Mouse (Mus musculus): ENCODE results near the gene Gbf1. TPM values are rescaled to one million over a fixed set of nuclear protein-coding genes. Genes with fewer than 3 reads are reported as not detected.
"Not testable (repeated sequence)": the region's sequence is repeated elsewhere in the genome, so short reads cannot be mapped to it uniquely, and the experiment has no call there.

The Gbf1 gene
- polyA plus RNA-seq, 1 experiment = 457 TPM

DNA sequence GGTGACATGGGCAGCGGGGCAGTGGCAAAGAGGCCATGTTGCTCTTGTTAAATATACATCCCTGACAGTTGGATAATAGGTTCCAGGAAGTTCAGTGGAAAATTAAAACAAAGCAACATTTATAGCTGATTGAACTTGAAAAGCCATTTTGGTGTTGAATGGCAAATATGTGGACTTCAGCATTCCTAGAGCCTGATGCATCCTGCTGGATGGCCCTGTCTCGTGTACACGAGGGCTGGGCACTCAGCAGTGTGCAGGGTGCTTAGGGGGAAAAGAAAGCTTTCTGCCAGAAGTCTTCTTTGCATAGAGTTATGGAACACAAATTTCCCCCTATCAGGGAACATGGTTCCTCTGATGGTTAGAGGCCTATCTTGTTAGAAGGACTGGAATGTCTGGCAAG lies 63.1 kb downstream of the Gbf1 start:
- no peak overlapping the region for H3K4me3 ChIP-seq (replicated peaks)
- no peaks in the 10 kb centered on the region for H3K27me3 ChIP-seq (replicated peaks)
- H3K4me1 ChIP-seq = peaks cover 18% of the 10 kb centered on the region
- TF ChIP-seq FLI1 (IDR thresholded peaks at IDR 0.05; ENCODE audit: low read length) = no peak
- no peak for TF ChIP-seq GATA1 (IDR thresholded peaks at IDR 0.05; ENCODE audit: borderline replicate concordance, low read length)
- no peaks in the 10 kb centered on the region for H3K36me3 ChIP-seq (replicated peaks; ENCODE audit: low read length)
- H3K9me3 ChIP-seq = no peaks in the 10 kb centered on the region

DNA sequence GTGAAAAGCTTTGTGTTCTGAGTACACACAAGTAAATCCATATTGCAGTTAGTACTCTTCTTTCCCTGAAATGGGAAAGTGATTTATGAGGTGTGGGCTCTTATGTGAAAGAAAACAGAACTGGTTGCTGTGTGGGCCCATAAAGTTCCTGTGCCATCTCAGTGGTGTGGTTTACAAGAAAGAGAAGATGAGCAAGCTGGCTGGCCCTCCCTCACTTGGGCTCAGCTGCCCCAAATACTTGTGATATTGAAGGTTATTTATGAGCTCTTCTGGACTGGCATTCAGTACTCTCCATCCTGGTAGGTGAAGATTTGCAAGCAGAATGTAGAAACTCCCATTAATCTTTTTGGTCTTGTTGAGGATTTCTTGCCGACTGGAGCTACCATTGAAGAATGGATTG lies 64.4 kb downstream of the Gbf1 start:
- Histone ChIP-seq H3K4me3 (replicated peaks) (no peak overlapping the region), H3K9me3 (no peaks in the 10 kb centered on the region), H3K36me3 (replicated peaks; ENCODE audit: low read length) (no peaks in the 10 kb centered on the region), H3K27me3 (replicated peaks) (no peaks in the 10 kb centered on the region), H3K4me1 (peaks cover 19% of the 10 kb centered on the region)
- TF ChIP-seq FLI1 (IDR thresholded peaks at IDR 0.05; ENCODE audit: low read length) (no peak), GATA1 (IDR thresholded peaks at IDR 0.05; ENCODE audit: borderline replicate concordance, low read length) (no peak)

DNA sequence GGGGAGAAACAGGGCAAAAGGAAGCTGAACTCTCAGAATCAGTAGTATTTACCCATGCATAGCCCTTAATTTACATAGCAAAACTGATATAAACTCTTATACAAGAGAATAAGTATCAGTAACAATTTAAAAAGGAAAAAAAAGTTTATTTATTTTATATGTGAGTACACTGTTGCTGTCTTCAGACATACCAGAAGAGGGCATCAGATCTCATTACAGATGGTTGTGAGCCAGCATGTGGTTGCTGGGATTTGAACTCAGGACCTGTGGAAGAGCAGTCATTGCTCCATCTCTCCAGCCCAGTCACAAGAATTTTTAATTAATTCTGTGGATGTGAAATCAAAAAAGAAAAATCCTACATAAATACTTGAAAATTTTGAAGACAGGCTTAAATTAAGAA lies 65.0 kb downstream of the Gbf1 start:
- H3K9me3 ChIP-seq; H3K36me3 ChIP-seq (replicated peaks; ENCODE audit: low read length); H3K27me3 ChIP-seq (replicated peaks); H3K4me3 ChIP-seq (replicated peaks): not testable (repeated sequence)
- peaks cover 23% of the 10 kb centered on the region for H3K4me1 ChIP-seq

DNA sequence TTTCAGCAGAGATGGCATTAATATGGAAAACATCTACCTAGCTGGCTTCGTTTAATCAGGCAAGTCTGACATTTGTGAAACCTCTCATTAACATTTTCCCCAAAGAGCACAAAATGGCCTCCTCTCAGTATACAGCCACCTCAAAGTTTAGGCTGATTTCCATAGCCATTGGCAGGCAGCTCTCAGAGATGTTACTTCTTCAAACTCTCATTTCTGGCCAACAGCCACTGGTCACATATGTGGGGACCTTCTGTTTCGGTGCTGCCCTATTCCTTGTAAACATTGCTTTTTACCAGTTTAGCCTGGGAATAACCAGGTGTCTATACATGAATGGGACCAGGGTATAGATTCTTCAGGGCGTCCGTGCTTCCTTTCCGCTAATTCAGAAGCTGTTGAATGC lies 67.8 kb downstream of the Gbf1 start:
- Histone ChIP-seq H3K4me3 (replicated peaks) (no peak overlapping the region), H3K36me3 (replicated peaks; ENCODE audit: low read length) (no peaks in the 10 kb centered on the region), H3K4me1 (peaks cover 18% of the 10 kb centered on the region), H3K27me3 (replicated peaks) (no peaks in the 10 kb centered on the region), H3K9me3 (no peaks in the 10 kb centered on the region)
- TF ChIP-seq GATA1 (IDR thresholded peaks at IDR 0.05; ENCODE audit: borderline replicate concordance, low read length) = no peak
- TF ChIP-seq FLI1 (IDR thresholded peaks at IDR 0.05; ENCODE audit: low read length) = no peak

DNA sequence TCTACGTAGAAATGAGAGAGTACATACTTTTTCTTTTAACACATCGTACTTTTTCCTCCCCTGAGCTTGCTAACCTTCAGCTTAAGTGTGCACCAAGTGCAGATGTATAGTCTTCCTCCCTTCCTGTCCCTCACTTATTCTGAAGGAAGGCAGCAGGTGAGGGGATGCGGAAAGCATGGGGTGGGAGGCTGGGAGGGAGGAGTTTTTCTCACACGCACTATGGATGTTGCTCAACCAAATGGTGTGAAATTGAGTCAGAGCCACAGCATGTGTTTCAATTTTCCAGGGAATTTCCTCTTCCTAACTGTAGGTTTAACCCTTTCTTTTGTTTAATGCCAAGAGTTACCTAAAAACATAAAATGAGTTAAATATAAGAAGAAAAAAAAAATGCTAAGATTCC lies 70.8 kb downstream of the Gbf1 start:
- Histone ChIP-seq H3K27me3 (replicated peaks) (no peaks in the 10 kb centered on the region), H3K36me3 (replicated peaks; ENCODE audit: low read length) (peaks cover 2% of the 10 kb centered on the region), H3K4me3 (replicated peaks) (no peak overlapping the region), H3K4me1 (peaks cover 31% of the 10 kb centered on the region), H3K9me3 (no peaks in the 10 kb centered on the region)
- no peak for TF ChIP-seq FLI1 (IDR thresholded peaks at IDR 0.05; ENCODE audit: low read length)
- TF ChIP-seq GATA1 (IDR thresholded peaks at IDR 0.05; ENCODE audit: borderline replicate concordance, low read length) = no peak

DNA sequence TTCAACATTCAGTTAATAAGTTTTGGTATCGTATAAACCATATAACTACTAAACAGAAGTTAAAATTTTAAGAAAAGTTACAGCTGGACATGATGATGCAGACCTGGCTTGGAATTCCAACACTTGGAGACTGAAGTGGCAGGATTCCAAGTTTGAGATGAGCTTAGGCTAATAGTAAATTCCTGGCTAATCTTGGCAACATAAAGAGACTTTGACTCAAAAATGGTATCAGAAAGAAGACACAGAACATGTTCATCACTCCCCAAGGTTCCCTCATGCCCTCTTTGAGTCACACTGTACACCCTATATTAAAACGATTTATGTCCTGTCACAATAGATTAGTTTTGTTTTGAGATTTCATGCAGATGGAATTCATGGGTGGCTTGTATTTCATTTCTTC lies 72.6 kb downstream of the Gbf1 start:
- H3K9me3 ChIP-seq = no peaks in the 10 kb centered on the region
- no peak for TF ChIP-seq FLI1 (IDR thresholded peaks at IDR 0.05; ENCODE audit: low read length)
- TF ChIP-seq GATA1 (IDR thresholded peaks at IDR 0.05; ENCODE audit: borderline replicate concordance, low read length) = no peak
- H3K4me1 ChIP-seq = peaks cover 32% of the 10 kb centered on the region
- no peaks in the 10 kb centered on the region for H3K27me3 ChIP-seq (replicated peaks)
- peaks cover 7% of the 10 kb centered on the region for H3K36me3 ChIP-seq (replicated peaks; ENCODE audit: low read length)
- H3K4me3 ChIP-seq (replicated peaks) = no peak overlapping the region

DNA sequence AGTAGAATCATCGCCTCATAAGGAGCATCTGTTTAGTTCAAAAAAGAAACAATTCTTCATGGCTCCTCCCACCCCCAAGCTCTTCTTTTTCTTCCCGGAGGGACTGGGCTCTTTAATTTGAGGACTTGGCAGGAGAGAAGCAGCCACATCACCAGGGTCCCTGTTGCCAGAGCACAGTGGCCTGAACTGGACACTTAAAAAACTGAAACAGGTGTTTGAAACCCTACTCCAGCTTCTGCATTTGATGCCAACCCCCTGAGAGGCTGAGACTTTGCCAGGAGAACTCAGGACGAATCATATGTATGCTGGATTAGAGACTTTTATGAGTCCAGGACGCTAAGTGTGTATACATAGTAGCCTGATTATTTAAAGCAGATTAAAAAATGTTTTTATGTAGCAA lies 73.2 kb downstream of the Gbf1 start:
- Histone ChIP-seq H3K4me1 (peaks cover 32% of the 10 kb centered on the region), H3K4me3 (replicated peaks) (no peak overlapping the region), H3K9me3 (no peaks in the 10 kb centered on the region), H3K36me3 (replicated peaks; ENCODE audit: low read length) (peaks cover 7% of the 10 kb centered on the region), H3K27me3 (replicated peaks) (no peaks in the 10 kb centered on the region)
- TF ChIP-seq GATA1 (IDR thresholded peaks at IDR 0.05; ENCODE audit: borderline replicate concordance, low read length) (no peak), FLI1 (IDR thresholded peaks at IDR 0.05; ENCODE audit: low read length) (no peak)

DNA sequence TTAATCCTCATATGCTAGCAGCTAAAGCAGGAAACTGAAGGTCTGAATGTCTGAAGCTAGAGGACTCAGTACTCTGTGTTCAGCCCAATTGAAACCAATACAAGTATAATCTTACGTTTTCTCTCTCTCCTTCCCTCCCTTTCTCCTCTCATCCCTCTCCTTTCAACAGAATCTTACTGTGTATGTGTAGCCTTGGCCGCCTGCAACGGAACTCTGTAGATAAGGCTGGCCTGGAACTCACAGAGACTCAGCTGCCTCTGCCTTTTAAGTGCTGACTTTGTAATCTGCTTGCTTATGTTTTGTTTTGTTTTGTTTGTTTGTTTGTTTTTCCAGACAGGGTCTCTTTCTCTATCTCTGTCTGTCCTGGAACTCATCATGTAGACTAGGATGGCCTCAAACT lies 74.0 kb downstream of the Gbf1 start:
- H3K36me3 ChIP-seq (replicated peaks; ENCODE audit: low read length) = peaks cover 7% of the 10 kb centered on the region
- no peak for TF ChIP-seq GATA1 (IDR thresholded peaks at IDR 0.05; ENCODE audit: borderline replicate concordance, low read length)
- no peak for TF ChIP-seq FLI1 (IDR thresholded peaks at IDR 0.05; ENCODE audit: low read length)
- H3K9me3 ChIP-seq = no peaks in the 10 kb centered on the region
- H3K27me3 ChIP-seq (replicated peaks) = no peaks in the 10 kb centered on the region
- H3K4me3 ChIP-seq (replicated peaks) = no peak overlapping the region
- peaks cover 32% of the 10 kb centered on the region for H3K4me1 ChIP-seq

DNA sequence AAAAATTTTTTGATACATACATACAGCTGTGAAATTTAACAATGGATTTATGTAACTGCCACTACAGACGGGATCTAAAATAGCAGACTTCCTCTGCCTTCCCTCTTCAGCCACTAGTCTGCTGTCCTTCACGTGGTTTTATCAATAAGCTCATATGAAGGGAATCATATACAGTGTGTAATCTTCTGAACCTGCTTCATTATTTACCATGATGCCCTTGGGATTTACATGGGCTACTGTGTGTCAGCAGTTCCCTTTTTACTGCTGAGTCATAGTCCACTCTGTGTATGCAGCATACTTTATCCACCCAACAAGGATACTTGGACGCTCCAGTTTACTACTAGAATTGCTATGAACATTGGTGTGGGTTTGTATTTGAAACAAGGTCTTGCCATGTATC lies 75.0 kb downstream of the Gbf1 start:
- H3K4me1 ChIP-seq = peaks cover 27% of the 10 kb centered on the region
- H3K27me3 ChIP-seq (replicated peaks) = no peaks in the 10 kb centered on the region
- no peak overlapping the region for H3K4me3 ChIP-seq (replicated peaks)
- peaks cover 7% of the 10 kb centered on the region for H3K36me3 ChIP-seq (replicated peaks; ENCODE audit: low read length)
- H3K9me3 ChIP-seq = no peaks in the 10 kb centered on the region
- TF ChIP-seq FLI1 (IDR thresholded peaks at IDR 0.05; ENCODE audit: low read length) (no peak), GATA1 (IDR thresholded peaks at IDR 0.05; ENCODE audit: borderline replicate concordance, low read length) (no peak)

DNA sequence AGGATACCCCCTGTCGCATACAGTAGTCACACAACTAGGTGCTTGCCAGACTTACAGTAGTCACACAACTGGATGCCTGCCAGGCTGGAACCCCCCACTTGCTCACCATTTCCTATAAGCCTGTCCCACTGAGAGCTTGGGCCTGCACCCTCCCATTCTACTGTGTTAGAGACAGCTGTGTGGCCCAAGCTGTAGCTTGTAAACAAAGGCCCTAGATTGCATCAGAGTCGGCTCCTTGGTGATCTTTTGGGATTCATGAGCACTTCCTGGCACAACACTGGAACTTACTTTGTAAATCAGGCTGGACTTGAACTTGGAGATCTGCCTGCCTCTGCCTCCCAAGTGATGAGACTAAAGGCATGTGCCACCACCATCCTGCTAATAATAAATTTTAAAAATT lies 82.1 kb downstream of the Gbf1 start:
- Histone ChIP-seq H3K36me3 (replicated peaks; ENCODE audit: low read length) (peaks cover 20% of the 10 kb centered on the region), H3K4me3 (replicated peaks) (no peak overlapping the region), H3K4me1 (no peaks in the 10 kb centered on the region), H3K27me3 (replicated peaks) (no peaks in the 10 kb centered on the region), H3K9me3 (no peaks in the 10 kb centered on the region)
- TF ChIP-seq GATA1 (IDR thresholded peaks at IDR 0.05; ENCODE audit: borderline replicate concordance, low read length) (no peak), FLI1 (IDR thresholded peaks at IDR 0.05; ENCODE audit: low read length) (no peak)

DNA sequence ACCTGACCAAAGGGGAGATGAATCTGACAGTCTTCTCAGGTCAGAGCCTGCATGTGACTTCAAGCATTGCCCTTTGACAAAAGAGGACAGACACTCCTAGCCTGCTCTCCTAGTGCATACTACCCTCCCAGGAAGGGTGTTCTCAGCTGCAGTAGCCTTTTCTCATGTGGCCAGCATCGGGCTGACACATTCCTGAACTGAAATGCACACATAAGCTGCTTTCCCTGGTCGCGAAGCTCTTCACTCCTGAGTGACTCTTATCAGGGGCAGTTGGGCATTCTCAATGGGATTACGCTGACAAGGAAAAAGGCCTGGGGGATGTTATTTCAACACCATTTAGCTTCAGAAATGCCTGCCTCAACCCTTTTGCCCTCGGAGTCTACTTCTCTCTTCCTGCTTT lies 84.3 kb downstream of the Gbf1 start:
- TF ChIP-seq GATA1 (IDR thresholded peaks at IDR 0.05; ENCODE audit: borderline replicate concordance, low read length) (no peak), FLI1 (IDR thresholded peaks at IDR 0.05; ENCODE audit: low read length) (no peak)
- Histone ChIP-seq H3K9me3 (peaks cover 4% of the 10 kb centered on the region; the same call in 1 of the 2 replicates), H3K4me3 (replicated peaks) (no peak overlapping the region), H3K4me1 (peaks cover 10% of the 10 kb centered on the region), H3K36me3 (replicated peaks; ENCODE audit: low read length) (peaks cover 29% of the 10 kb centered on the region), H3K27me3 (replicated peaks) (no peaks in the 10 kb centered on the region)

All from megakaryocyte, embryonic 14.5 days (primary cell).